Mouse (Mus musculus): ENCODE data around the gene Opa3.

- TF ChIP-seq CTCF (IDR thresholded peaks at IDR 0.05; ENCODE audit: low read depth) (no peak), EP300 (IDR thresholded peaks at IDR 0.05; ENCODE audit: low read depth) (peak; percentile 74)
Observed at GRCm38 (mm10) chr7:19239986-19240385, 11.9 kb downstream of the Opa3 start.

Measured in liver, embryonic 14.5 days (tissue).